Mouse (Mus musculus) lung, adult 2 months (tissue): ENCODE results near the gene Trip11. TPM values are rescaled to one million over a fixed set of nuclear protein-coding genes. Genes with fewer than 3 reads are reported as not detected.

Experiments used
- DNase-seq: peaks from one replicate; pipeline ENCODE4 v3.0.0; 2022
- H3K4me1 ChIP-seq: fragments of 200-500 bp; 2 replicates; pipeline ENCODE4 v1.6.1; 2011; ENCODE audit warnings: low read length; ENCODE audit not compliant: control insufficient read depth, insufficient read depth
- H3K4me3 ChIP-seq: fragments of 200-500 bp; replicated peaks from 2 replicates; pipeline ENCODE3; 2011; ENCODE audit warnings: low read depth, mild to moderate bottlenecking, control low read depth, low read length; ENCODE audit errors: extremely low read depth
- CTCF ChIP-seq: fragments of 200-500 bp; IDR thresholded peaks from 2 replicates; pipeline ENCODE4 v1.5.1; 2011; ENCODE audit warnings: mild to moderate bottlenecking, low read length, control low read depth; ENCODE audit not compliant: insufficient read depth
- POLR2A ChIP-seq: fragments of 200-500 bp; IDR thresholded peaks from 2 replicates; pipeline ENCODE4 v1.6.1; 2011; ENCODE audit warnings: low read depth, mild to moderate bottlenecking, control low read depth, low read length, borderline replicate concordance; ENCODE audit errors: extremely low read depth
- WGBS: fragments of 180-500 bp; shearing (Covaris S2); methylation state at CpG from one replicate; pipeline ENCODE4 v1.1.7; 2018; 5-methylcytosine and 5-hydroxymethylcytosine counted together
- polyA plus RNA-seq: library from polyadenylated mRNA; depleted of rRNA; stranded (reverse); fragments of >200 nt; gene quantifications from 2 replicates; pipeline ENCODE4 v1.2.3, GENCODE M21; 2012

Gene Trip11
- polyA plus RNA-seq, 1 experiment: 5.1 TPM

DNA sequence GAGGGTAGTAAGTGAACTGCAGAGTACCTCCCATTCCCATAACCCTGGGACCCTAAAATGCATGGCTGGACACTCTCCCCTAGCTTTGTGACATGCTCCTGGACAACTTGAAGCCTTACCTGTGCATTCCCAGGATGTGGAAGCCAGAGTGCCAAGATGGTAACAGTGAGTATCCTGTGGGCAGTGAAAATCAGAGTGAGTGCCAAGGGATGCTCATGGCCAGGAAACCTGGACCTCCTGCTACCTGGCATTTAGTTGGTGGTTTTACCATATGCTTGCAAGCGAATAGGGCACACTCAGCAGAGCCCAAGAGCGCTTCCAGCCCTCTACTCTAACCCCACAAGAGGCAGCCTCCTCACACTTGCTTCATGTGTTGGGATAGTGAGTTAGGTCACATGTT is 98.6 kb downstream of the Trip11 start:
- no peaks in the 10 kb centered on the region for H3K4me1 ChIP-seq
- no peak for DNase-seq
- H3K4me3 ChIP-seq: no peak overlapping the region
- 89% methylated on average over 2 of the region's 2 CpGs for whole genome bisulfite sequencing
- TF ChIP-seq POLR2A (no peak), CTCF (no peak)

DNA sequence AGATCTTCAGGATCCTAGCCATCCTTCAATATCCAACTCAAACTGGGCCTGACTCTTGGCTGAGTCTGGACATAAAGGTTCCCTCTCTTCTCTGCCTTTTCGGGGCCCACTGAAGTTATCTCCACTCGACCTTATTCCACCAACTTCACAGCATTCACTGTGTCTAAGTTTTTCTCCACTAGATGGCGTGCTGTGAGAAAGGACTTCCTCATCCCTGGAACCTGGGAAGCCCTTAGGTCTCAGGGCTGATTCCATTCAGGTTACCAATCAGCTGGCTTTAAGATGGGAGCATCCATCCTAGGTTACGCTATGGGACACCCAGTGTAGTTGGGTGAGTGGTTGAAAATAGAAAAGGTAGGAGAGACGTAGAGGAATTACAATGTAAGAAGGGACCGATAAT is 101.9 kb downstream of the Trip11 start:
- TF ChIP-seq POLR2A: no peak
- WGBS: 69% methylated on average over 6 of the region's 6 CpGs
- Histone ChIP-seq H3K4me1 (peaks cover 3% of the 10 kb centered on the region), H3K4me3 (no peak overlapping the region)
- DNase-seq: no peak

DNA sequence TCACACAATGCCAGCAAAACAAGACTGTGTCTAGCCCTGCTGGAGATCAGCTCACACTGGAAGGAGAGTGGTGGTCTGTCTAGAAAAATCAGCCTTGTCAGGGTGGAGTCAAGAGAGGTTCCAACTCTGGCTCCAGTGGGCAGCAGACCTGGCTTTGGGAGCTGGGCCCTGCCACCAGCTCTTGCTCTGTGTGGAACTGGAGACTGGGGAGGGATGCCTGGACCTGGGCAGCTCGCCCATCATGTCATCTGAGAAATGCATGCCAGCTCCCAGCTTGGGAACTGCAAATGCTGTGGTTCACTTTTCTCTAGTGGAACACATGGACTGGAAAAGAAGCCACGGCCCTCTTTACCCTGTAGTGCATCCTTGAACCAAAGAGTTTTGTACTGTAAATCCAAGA is 102.6 kb downstream of the Trip11 start:
- TF ChIP-seq CTCF (no peak), POLR2A (no peak)
- WGBS: 72% methylated on average over 2 of the region's 2 CpGs

DNA sequence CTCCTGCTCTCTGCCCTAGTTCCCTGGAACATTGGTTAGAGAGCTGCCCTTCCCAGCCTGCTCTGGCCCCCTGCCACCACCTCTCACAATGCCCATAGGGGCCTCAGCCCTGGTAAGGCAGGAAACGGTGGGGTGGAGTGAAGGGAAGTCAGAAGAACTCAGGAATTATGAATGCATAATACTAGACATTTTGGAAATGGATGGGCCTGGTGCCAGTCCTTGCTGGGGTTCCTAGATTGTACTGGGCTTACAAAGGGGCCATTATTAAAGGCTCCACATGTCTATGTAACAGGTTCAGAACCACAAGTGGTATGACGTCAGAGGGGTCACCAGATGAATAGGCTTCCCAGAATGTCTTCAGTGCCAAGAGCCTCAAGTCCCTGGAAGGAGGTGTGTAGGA is 105.7 kb downstream of the Trip11 start:
- peaks cover 3% of the 10 kb centered on the region for H3K4me1 ChIP-seq
- WGBS: 27% methylated on average over 2 of the region's 2 CpGs
- no peak overlapping the region for H3K4me3 ChIP-seq
- TF ChIP-seq POLR2A (no peak), CTCF (no peak)
- no peak for DNase-seq

More for the DNA sequence above, 102.6 kb downstream of the Trip11 start:
- no peak for DNase-seq
- H3K4me1 ChIP-seq: peaks cover 3% of the 10 kb centered on the region
- no peak overlapping the region for H3K4me3 ChIP-seq

DNA sequence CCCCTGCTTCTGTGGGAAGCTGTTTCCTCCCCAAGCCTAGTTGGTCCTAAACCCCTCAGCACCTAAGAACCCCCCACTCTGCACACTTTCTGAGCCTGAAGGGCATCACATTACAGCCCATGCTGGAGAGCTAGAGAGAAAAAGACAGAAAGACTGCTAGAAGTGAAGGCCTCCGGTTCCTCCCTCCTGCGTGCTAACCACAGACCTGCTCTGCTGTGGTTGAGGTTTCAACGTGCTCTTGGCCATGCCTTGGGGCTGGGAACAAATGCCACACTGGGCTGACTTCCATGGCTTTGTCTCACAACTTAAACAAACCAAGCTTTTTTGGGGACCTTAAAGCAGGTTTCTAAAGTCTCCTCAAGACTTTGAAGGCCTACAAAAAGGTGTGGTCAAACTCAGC is 110.6 kb downstream of the Trip11 start:
- WGBS: 73% methylated on average over 3 of the region's 3 CpGs
- no peak for DNase-seq
- no peak for TF ChIP-seq CTCF
- no peak for TF ChIP-seq POLR2A
- peaks cover 3% of the 10 kb centered on the region for H3K4me1 ChIP-seq
- H3K4me3 ChIP-seq: no peak overlapping the region

DNA sequence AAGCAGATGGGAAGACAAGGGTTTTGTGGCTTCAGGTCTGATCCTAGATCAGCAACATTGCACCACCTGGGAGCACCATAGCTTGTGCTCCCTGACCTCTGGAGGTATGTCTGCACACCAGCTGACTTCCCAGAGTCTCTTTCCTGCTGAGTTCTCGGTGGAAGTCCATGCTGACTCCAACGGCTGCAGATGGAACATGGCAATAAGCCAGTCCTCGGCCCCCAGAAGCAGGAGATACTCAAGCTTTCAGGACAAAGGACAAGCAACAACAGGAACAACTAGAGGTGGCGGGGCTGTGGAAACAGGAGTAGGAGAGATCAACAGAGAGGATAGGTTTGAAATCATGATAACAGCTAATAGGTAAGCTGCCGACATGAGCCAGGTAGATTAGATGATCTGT is 111.3 kb downstream of the Trip11 start:
- DNase-seq: no peak
- no peak overlapping the region for H3K4me3 ChIP-seq
- 72% methylated on average over 5 of the region's 5 CpGs for WGBS
- TF ChIP-seq CTCF (no peak), POLR2A (no peak)
- no peaks in the 10 kb centered on the region for H3K4me1 ChIP-seq

DNA sequence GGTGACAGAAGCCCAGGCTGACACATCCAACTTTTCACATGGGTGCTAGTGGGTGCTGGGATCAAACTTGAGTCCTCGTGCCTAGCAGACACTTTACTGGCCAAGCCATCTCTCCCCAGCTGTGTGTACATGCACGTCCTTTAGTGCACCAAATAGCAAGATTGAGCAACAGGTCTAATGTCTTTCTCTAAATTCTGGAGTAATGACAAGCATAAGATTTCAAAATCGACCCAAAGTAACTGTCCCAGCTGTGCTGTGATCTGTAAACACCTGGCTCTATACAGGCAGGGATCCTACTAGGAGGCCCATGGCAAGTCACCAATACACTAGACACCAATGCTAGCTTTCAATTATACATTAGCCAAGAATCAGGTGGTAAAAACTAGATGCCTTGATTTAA is 112.0 kb downstream of the Trip11 start:
- no peaks in the 10 kb centered on the region for H3K4me1 ChIP-seq
- no peak for TF ChIP-seq CTCF
- no peak for TF ChIP-seq POLR2A
- DNase-seq: no peak
- WGBS: 65% methylated on average over 3 of the region's 3 CpGs
- H3K4me3 ChIP-seq: no peak overlapping the region

DNA sequence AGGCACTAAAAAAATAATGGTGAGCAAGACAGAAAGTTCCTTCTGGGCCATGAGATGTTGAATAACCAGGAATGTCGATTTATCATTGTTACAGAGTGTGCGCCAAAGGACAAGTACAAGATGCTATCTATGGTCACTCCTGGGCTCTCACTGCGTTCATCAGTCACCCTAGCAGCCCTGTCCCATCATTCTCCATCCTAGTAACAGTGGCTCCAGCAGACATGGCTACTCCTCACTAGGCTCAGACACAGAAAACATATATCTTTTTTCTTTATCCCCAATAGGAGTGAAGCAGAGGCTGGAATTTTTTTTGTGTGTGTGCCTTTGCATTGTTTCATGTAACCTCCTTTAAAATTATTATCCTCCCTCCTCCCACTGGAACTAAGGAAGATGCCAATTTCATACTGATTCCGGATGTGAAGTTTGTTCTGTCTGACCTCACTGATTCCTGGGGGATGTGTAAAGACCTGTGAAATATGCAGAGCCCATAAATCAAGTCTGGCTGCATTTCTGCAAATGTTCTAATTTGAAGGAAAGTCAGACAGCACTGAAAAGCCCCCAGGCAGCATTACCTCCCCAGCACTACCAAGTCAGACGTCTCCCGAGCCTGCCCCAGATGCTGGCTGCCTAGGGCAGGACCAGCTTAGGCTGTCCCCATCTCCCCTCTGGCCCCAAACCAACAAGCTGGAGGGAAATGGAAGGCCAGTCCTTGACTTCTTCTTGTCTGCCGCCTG is 114.7 kb downstream of the Trip11 start:
- H3K4me1 ChIP-seq: no peaks in the 10 kb centered on the region
- no peak for TF ChIP-seq CTCF
- no peak for DNase-seq
- H3K4me3 ChIP-seq: no peak overlapping the region
- 53% methylated on average over 7 of the region's 7 CpGs for WGBS

DNA sequence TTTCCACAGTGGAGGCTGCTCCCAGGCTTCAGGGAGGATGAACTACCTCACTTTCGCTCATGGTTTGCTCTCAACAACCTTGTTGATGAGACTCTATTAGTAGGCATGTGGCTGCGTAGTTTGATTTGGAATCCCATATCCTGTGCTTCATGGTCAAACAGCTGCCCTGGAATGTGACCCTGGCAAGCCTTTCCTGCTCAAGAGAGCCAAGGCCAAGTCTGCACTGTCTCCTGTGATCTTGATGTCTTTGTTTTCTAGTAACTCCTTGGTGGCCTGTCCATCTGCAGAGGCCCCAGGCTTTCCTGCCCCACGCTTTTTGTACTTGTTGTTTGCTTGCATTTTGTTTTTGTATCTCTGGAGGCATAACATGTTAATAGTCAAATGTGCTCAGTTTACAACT is 118.6 kb downstream of the Trip11 start:
- Histone ChIP-seq H3K4me1 (no peaks in the 10 kb centered on the region), H3K4me3 (no peak overlapping the region)
- no peak for DNase-seq
- no peak for TF ChIP-seq POLR2A
- no peak for TF ChIP-seq CTCF
- 35% methylated on average over 3 of the region's 3 CpGs for WGBS

DNA sequence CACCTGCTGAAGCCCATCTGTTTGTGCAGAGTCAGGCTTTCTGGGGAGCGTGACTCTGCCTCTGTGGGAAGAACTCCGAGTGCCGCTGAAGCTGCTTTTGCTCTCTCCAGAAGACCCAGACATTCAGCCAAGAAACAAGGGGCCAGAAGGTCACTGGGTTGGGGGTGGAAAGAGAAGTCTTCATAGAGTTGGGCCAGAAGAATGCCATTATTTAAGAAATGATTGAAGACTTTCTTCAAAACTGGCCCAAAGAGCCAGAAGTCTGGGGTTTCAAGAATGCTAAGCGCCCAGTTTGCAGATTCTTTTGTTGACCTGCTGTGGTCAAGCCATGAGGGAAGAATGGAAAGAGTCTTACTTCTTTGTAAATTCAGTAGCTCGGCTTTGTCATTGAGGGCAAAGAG is 119.8 kb downstream of the Trip11 start:
- TF ChIP-seq CTCF (no peak), POLR2A (no peak)
- Histone ChIP-seq H3K4me1 (no peaks in the 10 kb centered on the region), H3K4me3 (no peak overlapping the region)
- whole genome bisulfite sequencing: 67% methylated on average over 5 of the region's 5 CpGs
- no peak for DNase-seq

DNA sequence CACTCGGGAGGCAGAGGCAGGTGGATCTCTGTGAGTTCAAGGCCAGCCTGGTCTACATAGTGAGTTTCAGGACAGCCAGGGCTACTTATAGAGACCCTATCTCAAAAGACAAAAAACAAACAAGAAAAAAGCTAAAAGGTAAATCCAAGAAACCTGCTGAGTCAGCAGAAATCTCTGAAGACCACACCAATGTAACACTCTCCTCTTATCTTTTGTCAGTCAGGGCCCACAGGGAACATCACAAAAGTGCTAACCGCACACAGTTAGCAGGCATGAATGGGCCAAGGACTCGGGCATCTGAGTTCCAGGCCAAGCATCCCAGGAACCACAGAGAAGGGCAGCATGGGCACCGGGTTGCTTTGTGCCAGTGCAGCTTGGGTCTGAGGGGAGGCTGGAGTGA is 120.4 kb downstream of the Trip11 start:
- DNase-seq: no peak
- 93% methylated on average over 4 of the region's 4 CpGs for WGBS
- Histone ChIP-seq H3K4me3 (no peak overlapping the region), H3K4me1 (no peaks in the 10 kb centered on the region)
- TF ChIP-seq POLR2A: no peak
- no peak for TF ChIP-seq CTCF
